Mouse (Mus musculus) limb, embryonic 13.5 days (tissue): ENCODE results near the gene Ccdc115. TPM values are rescaled to one million over a fixed set of nuclear protein-coding genes. Genes with fewer than 3 reads are reported as not detected.
A peak's percentile ranks its signal among the peaks of the same experiment; 100 is the strongest.
"Not testable (repeated sequence)": the region's sequence is repeated elsewhere in the genome, so short reads cannot be mapped to it uniquely, and the experiment has no call there.

Experiments used
- ATAC-seq: fragments of 200-750 bp; cut with Nextera tagmentation; 2 replicates; pipeline ENCODE4 v1.8.0; 2017; ENCODE audit warnings: low read depth, moderate number of reproducible peaks, moderate TSS enrichment; ENCODE audit not compliant: low FRiP score
- H3K27ac ChIP-seq: fragments of 300-500 bp; sonication (generic); 2 replicates; pipeline ENCODE4 v1.5.1; 2015; ENCODE audit warnings: inconsistent platforms, mild to moderate bottlenecking, moderate library complexity
- H3K27me3 ChIP-seq: fragments of 300-500 bp; sonication (generic); 2 replicates; pipeline ENCODE4 v1.6.1; 2015; ENCODE audit warnings: mild to moderate bottlenecking, inconsistent platforms
- H3K36me3 ChIP-seq: fragments of 300-500 bp; sonication (generic); 2 replicates; pipeline ENCODE4 v1.6.1; 2015; ENCODE audit warnings: inconsistent platforms, mild to moderate bottlenecking, moderate library complexity
- H3K4me1 ChIP-seq: fragments of 300-500 bp; sonication (generic); 2 replicates; pipeline ENCODE4 v1.6.1; 2015; ENCODE audit warnings: inconsistent platforms
- H3K4me2 ChIP-seq: fragments of 300-500 bp; sonication (generic); replicated peaks from 2 replicates; pipeline ENCODE4 v1.6.1; 2015; ENCODE audit warnings: inconsistent platforms, mild to moderate bottlenecking, moderate library complexity
- H3K4me3 ChIP-seq: fragments of 300-500 bp; sonication (generic); 2 replicates; pipeline ENCODE4 v1.5.1; 2015; ENCODE audit warnings: moderate library complexity, mild to moderate bottlenecking, inconsistent platforms
- H3K9ac ChIP-seq: fragments of 300-500 bp; sonication (generic); 2 replicates; pipeline ENCODE4 v1.6.1; 2015; ENCODE audit warnings: mild to moderate bottlenecking, inconsistent platforms
- H3K9me3 ChIP-seq: fragments of 300-500 bp; sonication (generic); 2 replicates; pipeline ENCODE4 v1.6.1; 2016; ENCODE audit warnings: inconsistent platforms
- WGBS: fragments of 180-500 bp; shearing (Covaris S2); methylation state at CpG from one replicate; pipeline ENCODE4 v1.1.7; 2015; 5-methylcytosine and 5-hydroxymethylcytosine counted together
- polyA plus RNA-seq: library from polyadenylated mRNA; unstranded; fragments of >200 nt; fragmentation: Nextera tagmentation; extraction: Ambion mirVana; gene quantifications from 2 replicates; pipeline ENCODE4 v1.2.1, GENCODE M21; 2015

Gene Ccdc115
- polyA plus RNA-seq, 1 experiment from 2014 or later: 51.5 TPM

- Histone ChIP-seq H3K4me2 (no peak overlapping the region), H3K27ac (no peak overlapping the region), H3K9me3 (no peaks in the 10 kb centered on the region), H3K9ac (no peak overlapping the region), H3K36me3 (no peaks in the 10 kb centered on the region), H3K4me1 (peaks cover 6% of the 10 kb centered on the region; the same call in 1 of the 2 replicates), H3K4me3 (no peak overlapping the region), H3K27me3 (peaks cover 10% of the 10 kb centered on the region)
- 58% methylated on average over 3 of the region's 3 CpGs for WGBS
- no peak for ATAC-seq
These were observed 28.6 kb upstream of the Ccdc115 start for GRCm38 (mm10) chr1:34468051-34468450.

DNA sequence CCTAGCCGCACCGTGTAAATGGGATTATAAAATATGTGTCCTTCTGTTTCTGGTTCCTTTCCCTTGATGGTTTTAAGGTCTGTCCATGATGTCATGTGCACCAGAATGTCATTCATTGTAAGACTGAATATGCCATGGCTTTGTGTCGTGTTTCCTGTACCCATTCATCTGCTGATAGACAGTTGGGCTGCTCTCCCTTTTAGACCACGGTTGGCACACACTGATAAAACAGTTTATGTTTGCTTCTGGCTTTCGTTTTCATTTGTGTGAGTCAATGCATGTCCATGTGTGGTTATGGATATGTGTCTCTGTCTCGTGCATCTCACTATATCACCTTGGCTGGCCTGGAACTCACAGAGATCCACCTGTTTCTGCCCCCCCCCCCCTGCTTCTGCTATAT, 26.0 kb upstream of the Ccdc115 start:
- Histone ChIP-seq H3K4me2 (no peak overlapping the region), H3K27ac (no peak overlapping the region), H3K9me3 (no peaks in the 10 kb centered on the region), H3K27me3 (peaks cover 19% of the 10 kb centered on the region), H3K9ac (no peak overlapping the region), H3K36me3 (no peaks in the 10 kb centered on the region), H3K4me3 (no peak overlapping the region), H3K4me1 (no peaks in the 10 kb centered on the region)
- WGBS: 73% methylated on average over 6 of the region's 6 CpGs
- ATAC-seq: no peak

DNA sequence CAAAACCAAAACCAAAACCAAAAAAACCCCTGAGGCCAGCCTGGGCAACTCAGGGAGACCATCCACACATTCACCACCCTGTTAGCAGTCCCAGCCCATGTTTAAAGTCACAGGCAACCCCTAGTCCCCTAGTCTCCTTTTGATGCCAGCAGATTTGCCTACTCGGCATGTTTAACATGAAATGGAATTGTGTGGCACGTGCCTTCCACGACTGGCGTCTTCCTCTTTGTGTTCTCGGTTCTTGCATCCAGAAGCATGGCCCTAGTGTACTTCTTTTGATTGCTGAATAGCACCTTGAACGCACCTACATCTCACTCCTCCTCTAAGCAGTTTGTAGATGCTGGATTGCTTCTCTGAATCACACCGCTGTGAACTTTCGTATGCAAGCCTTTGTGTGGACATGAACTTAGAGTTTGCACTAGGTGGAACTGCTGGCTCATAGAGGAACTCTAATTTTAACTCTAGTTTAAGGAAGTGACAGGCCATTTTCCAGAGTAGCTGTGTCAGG, 24.9 kb upstream of the Ccdc115 start:
- Histone ChIP-seq H3K27me3 (peaks cover 27% of the 10 kb centered on the region), H3K4me3 (no peak overlapping the region)
- 85% methylated on average over 8 of the region's 8 CpGs for WGBS

DNA sequence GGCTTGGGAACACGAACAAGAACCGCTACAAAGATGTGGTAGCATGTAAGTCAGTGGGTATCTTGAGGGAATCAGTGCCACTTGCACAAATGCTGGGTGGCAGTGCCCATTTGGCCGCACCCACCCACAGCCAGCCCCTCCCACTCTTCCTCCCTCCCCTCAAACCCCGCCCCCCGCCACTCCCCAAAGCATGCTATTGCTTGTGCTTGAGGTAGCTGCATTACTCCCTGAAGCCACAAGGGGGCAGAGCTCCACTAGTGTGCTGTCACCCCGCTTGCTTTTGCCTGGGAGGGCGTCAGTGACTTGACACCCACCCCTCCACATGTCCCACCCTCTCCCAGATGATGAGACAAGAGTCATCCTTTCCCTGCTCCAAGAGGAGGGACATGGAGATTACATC, 23.3 kb upstream of the Ccdc115 start:
- no peaks in the 10 kb centered on the region for H3K36me3 ChIP-seq
- H3K4me2 ChIP-seq: no peak overlapping the region
- no peaks in the 10 kb centered on the region for H3K9me3 ChIP-seq
- peaks cover 43% of the 10 kb centered on the region for H3K27me3 ChIP-seq
- no peak for ATAC-seq
- H3K27ac ChIP-seq: no peak overlapping the region
- 15% methylated on average over 7 of the region's 7 CpGs for WGBS
- H3K9ac ChIP-seq: no peak overlapping the region
- no peak overlapping the region for H3K4me3 ChIP-seq
- peaks cover 10% of the 10 kb centered on the region for H3K4me1 ChIP-seq

More for the DNA sequence above, 24.9 kb upstream of the Ccdc115 start:
- no peak overlapping the region for H3K9ac ChIP-seq
- no peak overlapping the region for H3K27ac ChIP-seq
- H3K4me2 ChIP-seq: no peak overlapping the region
- no peak for ATAC-seq
- H3K9me3 ChIP-seq: no peaks in the 10 kb centered on the region
- no peaks in the 10 kb centered on the region for H3K36me3 ChIP-seq
- H3K4me1 ChIP-seq: peaks cover 6% of the 10 kb centered on the region

DNA sequence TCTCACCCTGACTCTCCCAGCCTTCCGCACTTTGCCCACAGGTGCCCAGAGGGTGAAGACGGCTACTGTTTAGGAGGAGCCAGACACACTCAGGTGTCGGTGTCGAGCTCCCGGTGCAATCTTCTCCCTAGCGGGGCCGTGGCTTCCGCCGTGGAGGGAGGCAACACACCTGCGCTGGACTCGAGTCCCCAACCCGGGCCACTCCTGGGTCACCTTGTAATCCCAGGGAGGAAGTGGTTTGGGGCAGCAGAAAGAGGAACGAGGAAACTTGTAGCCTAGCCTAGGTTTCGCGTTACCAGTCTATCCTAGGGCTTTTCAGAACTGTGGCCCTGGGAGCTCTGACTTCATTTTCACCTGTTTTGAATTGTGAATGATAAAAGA, 20.6 kb upstream of the Ccdc115 start:
- H3K4me2 ChIP-seq: peak overlapping the region; percentile 79
- H3K27me3 ChIP-seq: peaks cover 52% of the 10 kb centered on the region
- H3K4me1 ChIP-seq: peaks cover 10% of the 10 kb centered on the region
- no peak overlapping the region for H3K27ac ChIP-seq
- no peak; the same call in 1 of the 2 replicates for ATAC-seq
- no peaks in the 10 kb centered on the region for H3K36me3 ChIP-seq
- WGBS: 1% methylated on average over 15 of the region's 15 CpGs
- H3K9me3 ChIP-seq: no peaks in the 10 kb centered on the region
- peak overlapping the region; percentile 60 for H3K4me3 ChIP-seq
- H3K9ac ChIP-seq: peak overlapping the region; percentile 62

- Histone ChIP-seq H3K9ac (peak within 1 kb of the TSS; percentile 62), H3K27me3 (peaks cover 52% of the 10 kb centered on the region), H3K4me3 (peak within 1 kb of the TSS; percentile 60), H3K27ac (no peak within 1 kb of the TSS), H3K4me2 (peak within 1 kb of the TSS; percentile 79), H3K4me1 (peaks cover 10% of the 10 kb centered on the region), H3K36me3 (no peaks in the 10 kb centered on the region), H3K9me3 (no peaks in the 10 kb centered on the region)
- ATAC-seq: peak; percentile 97
- under 1% methylated on average over 48 of the region's 48 CpGs for WGBS
These were observed 20.0 kb upstream of the Ccdc115 start, which contains the start of gene Ptpn18 for GRCm38 (mm10) chr1:34459284-34460060. Gene Ptpn18, plus strand, starts transcription at chr1:34459762.

DNA sequence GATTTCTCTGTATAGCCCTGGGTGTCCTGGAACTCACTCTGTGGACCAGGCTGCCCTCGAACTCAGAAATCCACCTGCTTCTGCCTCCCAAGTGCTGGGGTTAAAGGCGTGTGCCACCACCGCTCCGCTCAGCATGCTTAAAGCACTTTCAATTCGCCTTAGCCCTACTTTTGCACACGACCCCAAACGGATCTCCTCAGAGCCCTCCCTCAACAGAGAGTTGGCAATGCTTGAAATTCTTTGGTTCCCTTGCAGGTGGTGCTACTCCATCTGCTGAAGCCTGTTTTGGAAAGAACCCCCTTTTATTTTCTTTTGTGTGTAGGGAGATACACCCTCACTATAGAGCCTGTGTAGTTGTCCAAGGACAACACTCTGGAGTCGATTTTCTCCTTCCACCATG, 19.0 kb upstream of the Ccdc115 start:
- peaks cover 52% of the 10 kb centered on the region for H3K27me3 ChIP-seq
- no peak overlapping the region for H3K27ac ChIP-seq
- ATAC-seq: no peak
- WGBS: 25% methylated on average over 8 of the region's 8 CpGs
- no peak overlapping the region for H3K4me2 ChIP-seq
- H3K9me3 ChIP-seq: no peaks in the 10 kb centered on the region
- H3K36me3 ChIP-seq: no peaks in the 10 kb centered on the region
- H3K4me1 ChIP-seq: peaks cover 10% of the 10 kb centered on the region
- no peak overlapping the region for H3K9ac ChIP-seq
- H3K4me3 ChIP-seq: no peak overlapping the region

DNA sequence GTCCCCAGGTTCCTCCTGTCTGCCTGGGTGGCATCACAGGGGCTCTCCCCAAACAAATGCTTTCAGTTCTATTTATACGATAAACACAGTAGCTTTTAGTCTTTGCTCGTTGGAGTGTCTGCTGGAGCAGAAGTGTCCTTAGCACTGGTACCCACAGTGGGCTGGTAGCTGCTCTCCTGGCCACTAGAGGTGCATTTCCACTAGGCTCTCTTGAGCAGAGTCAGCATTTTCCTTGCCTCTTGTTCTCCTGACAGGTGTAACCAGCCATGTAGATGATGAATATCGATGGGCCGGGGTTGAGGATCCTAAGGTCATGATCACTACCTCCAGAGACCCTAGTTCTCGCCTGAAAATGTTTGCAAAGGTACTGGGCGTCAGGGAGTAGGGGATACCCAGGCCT, 3.7 kb upstream of the Ccdc115 start:
- no peak for ATAC-seq
- Histone ChIP-seq H3K4me1 (peaks cover 16% of the 10 kb centered on the region), H3K9ac (no peak overlapping the region), H3K9me3 (no peaks in the 10 kb centered on the region), H3K4me2 (no peak overlapping the region), H3K27ac (no peak overlapping the region), H3K36me3 (peaks cover 54% of the 10 kb centered on the region), H3K4me3 (no peak overlapping the region), H3K27me3 (no peaks in the 10 kb centered on the region)
- WGBS: 91% methylated on average over 6 of the region's 6 CpGs

- Histone ChIP-seq H3K27ac (0 out of 2 replicates have a peak overlapping the region, but pooled peaks have one; percentile 16), H3K4me3 (peak overlapping the region; percentile 66), H3K36me3 (peaks cover 42% of the 10 kb centered on the region), H3K4me2 (peak overlapping the region; percentile 79), H3K27me3 (no peaks in the 10 kb centered on the region), H3K9me3 (no peaks in the 10 kb centered on the region), H3K9ac (peak overlapping the region; percentile 62), H3K4me1 (peaks cover 16% of the 10 kb centered on the region)
- WGBS: 7% methylated on average over 31 of the region's 31 CpGs
- peak; percentile 36 for ATAC-seq
These were observed 624 bp upstream of the Ccdc115 start for GRCm38 (mm10) chr1:34439961-34440630.

- 46% methylated on average over 16 of the region's 20 CpGs for WGBS
- peaks cover 23% of the 10 kb centered on the region for H3K4me1 ChIP-seq
- no peak overlapping the region for H3K27ac ChIP-seq
- H3K9ac ChIP-seq: peak overlapping the region; percentile 65
- peak overlapping the region; percentile 66 for H3K4me3 ChIP-seq
- H3K27me3 ChIP-seq: no peaks in the 10 kb centered on the region
- peak overlapping the region; percentile 67 for H3K4me2 ChIP-seq
- no peaks in the 10 kb centered on the region for H3K9me3 ChIP-seq
- peaks cover 26% of the 10 kb centered on the region for H3K36me3 ChIP-seq
- no peak for ATAC-seq
These were observed 956 bp downstream of the Ccdc115 start for GRCm38 (mm10) chr1:34438381-34439051.

DNA sequence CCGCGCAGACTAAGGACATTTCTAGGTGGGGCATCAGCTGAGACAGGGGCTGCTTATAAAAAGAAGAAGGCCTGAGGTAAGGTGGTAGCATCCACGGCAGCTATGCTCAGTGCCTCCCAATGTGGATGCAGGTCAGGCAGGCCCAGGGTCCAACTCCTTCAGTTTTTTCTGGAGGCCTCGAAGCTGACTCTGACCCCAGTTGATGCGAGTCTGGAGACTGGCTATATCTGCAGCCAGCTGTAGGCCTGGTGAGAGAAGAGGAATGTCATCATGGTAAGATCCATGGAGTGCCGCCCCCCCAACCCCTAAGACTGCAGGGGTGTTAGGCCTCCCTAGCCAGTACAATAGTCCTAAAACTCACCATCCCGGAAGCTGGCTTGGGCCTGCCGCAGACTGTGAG, 2.1 kb downstream of the Ccdc115 start:
- peaks cover 30% of the 10 kb centered on the region for H3K4me1 ChIP-seq
- not testable (repeated sequence) for ATAC-seq, H3K4me3 ChIP-seq, H3K27ac ChIP-seq, H3K4me2 ChIP-seq, H3K9me3 ChIP-seq, H3K9ac ChIP-seq, H3K27me3 ChIP-seq
- peaks cover 15% of the 10 kb centered on the region for H3K36me3 ChIP-seq
- WGBS: 93% methylated on average over 8 of the region's 8 CpGs

GRCm38 (mm10) chr1:34436374-34436773, 3.1 kb downstream of the Ccdc115 start:
- Histone ChIP-seq H3K36me3 (peaks cover 17% of the 10 kb centered on the region), H3K9me3 (peaks cover 11% of the 10 kb centered on the region), H3K27ac (no peak overlapping the region), H3K4me2 (no peak overlapping the region), H3K4me1 (peaks cover 30% of the 10 kb centered on the region), H3K4me3 (no peak overlapping the region), H3K9ac (no peak overlapping the region), H3K27me3 (no peaks in the 10 kb centered on the region)
- 82% methylated on average over 3 of the region's 3 CpGs for WGBS
- ATAC-seq: no peak
